Mouse (Mus musculus): ENCODE measurements around the gene Gse1. TPM values are rescaled to one million over a fixed set of nuclear protein-coding genes. Genes with fewer than 3 reads are reported as not detected.

Gse1 gene
- polyA plus RNA-seq, 1 experiment: 57.1 TPM

GRCm38 (mm10) chr8:120433143-120433542 lies 204.9 kb downstream of the Gse1 start:
- DNase-seq (ENCODE audit: extremely low spot score in 1 of 2, low spot score in 1 of 2): no peak

- DNase-seq (ENCODE audit: extremely low spot score in 1 of 2, low spot score in 1 of 2): no peak
Measured at GRCm38 (mm10) chr8:120433734-120434133, 205.5 kb downstream of the Gse1 start.

DNA sequence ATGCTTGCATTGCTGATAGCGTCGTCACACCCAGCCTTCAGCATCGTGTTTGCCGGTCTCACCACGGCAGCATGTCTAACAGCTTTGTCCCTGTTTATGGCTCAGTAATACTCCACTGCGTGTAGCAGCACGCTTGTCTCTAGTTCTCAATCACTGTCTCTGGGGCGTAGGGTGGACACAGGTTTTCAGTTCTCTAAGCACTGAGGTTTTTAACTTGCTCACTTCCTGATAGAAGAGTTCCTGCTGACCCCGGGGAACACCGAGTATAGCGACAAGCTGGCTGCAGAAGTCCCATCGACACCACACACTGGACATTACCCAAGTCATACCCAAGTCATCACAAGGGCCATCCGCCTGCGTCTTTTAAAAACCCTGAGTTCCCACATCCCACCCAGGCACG lies 207.5 kb downstream of the Gse1 start:
- no peak for DNase-seq (ENCODE audit: extremely low spot score in 1 of 2, low spot score in 1 of 2)

DNA sequence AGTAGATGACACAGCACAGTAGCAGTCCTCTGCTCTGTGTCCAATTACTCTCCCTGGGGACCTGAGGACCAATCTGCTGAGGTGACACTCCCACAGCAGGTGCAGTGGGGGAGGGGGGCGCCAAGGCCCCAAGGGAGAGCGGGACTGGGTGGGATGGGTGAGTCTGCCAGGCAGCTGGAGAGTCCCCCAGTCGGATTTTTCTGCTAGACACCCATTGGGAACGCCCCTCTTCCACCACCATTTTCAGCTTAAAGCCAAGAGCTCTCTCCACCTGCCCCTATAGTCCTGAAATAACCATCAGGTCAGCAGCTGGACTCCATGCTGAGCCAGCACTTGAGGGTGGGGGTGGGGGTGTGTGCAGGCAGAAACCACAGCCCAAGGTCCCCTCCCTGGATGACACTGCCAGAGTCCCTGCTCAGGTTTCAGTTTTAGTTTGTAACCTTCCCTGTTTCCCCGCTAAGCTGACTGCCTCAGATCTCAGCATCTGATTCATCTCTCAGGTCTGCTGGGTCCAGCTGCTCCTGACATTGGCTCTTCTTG lies 208.3 kb downstream of the Gse1 start:
- DNase-seq (ENCODE audit: extremely low spot score in 1 of 2, low spot score in 1 of 2): no peak

- DNase-seq (ENCODE audit: extremely low spot score in 1 of 2, low spot score in 1 of 2): no peak
Measured at GRCm38 (mm10) chr8:120437207-120437606, 209.0 kb downstream of the Gse1 start.

GRCm38 (mm10) chr8:120437666-120438395 lies 209.6 kb downstream of the Gse1 start:
- peak; percentile 48 to 74 for DNase-seq (ENCODE audit: extremely low spot score in 1 of 2, low spot score in 1 of 2)

DNA sequence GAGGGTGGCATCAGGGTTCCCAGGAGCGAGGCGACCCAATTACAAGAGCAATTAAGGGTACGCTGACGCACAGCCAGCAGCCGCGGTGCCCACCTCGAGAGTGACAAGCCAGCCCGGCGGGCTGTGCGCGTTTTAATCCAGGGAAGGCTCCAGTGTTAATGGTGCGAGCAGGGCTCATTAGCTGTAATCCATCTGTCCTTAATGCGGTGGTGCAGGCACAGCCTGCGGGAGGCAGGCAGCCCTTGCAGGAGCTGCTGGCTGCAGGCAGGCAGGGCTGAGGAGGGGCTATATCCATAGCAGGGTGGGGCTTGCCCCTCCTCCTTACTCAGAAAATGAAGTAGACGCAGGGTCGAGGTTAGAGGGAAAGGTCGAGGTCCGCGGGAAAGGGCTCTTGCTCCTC lies 211.1 kb downstream of the Gse1 start:
- DNase-seq (ENCODE audit: extremely low spot score in 1 of 2, low spot score in 1 of 2): peak in 1 of 2 experiments; percentile 53

DNA sequence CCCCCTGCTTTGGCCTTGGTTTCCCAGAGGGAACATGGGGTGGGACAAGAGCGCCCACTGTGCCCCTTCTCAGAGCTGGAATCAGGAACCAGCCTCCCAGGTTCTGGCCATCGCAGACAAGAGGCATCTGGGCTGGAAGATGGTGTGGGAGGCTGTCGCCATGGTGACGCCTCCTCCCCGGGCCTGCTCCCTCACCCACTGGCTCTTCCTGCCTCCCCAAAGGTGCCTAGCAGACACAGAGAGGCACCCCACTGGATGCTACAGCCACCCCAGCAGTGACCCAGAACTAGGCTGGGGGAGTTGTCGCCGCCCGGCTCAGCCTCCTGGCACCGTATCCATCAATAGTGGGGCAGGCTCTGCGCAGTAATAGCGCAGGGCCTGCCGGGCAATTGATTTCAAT lies 212.5 kb downstream of the Gse1 start:
- DNase-seq (ENCODE audit: extremely low spot score in 1 of 2, low spot score in 1 of 2): peak in 1 of 2 experiments; percentile 59

GRCm38 (mm10) chr8:120441637-120442036 lies 213.4 kb downstream of the Gse1 start:
- DNase-seq (ENCODE audit: extremely low spot score in 1 of 2, low spot score in 1 of 2): no peak

- DNase-seq (ENCODE audit: extremely low spot score in 1 of 2, low spot score in 1 of 2): no peak
Measured at GRCm38 (mm10) chr8:120442306-120443003, 214.2 kb downstream of the Gse1 start.

GRCm38 (mm10) chr8:120445249-120445648 lies 217.0 kb downstream of the Gse1 start:
- no peak for DNase-seq (ENCODE audit: extremely low spot score in 1 of 2, low spot score in 1 of 2)

DNA sequence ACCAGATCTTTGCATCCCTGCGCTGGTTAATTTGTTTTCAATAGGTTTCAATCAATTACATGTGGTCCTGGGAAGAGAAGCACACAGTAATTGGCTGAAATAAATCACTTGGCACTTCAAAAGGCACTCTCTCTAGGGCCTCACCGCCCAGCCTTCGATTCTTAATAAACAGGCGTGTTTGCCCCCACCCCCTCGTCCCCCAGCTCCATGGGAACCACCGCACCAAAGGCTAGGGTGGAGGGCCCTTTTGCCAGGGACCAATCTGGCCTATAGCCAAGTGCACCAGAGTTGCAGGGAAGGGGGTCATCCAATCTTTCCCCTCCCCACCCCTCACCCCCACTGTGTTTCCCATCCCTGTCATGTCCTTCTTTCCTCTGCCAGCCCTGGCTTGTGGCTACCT lies 219.9 kb downstream of the Gse1 start:
- DNase-seq (ENCODE audit: extremely low spot score in 1 of 2, low spot score in 1 of 2): no peak

DNA sequence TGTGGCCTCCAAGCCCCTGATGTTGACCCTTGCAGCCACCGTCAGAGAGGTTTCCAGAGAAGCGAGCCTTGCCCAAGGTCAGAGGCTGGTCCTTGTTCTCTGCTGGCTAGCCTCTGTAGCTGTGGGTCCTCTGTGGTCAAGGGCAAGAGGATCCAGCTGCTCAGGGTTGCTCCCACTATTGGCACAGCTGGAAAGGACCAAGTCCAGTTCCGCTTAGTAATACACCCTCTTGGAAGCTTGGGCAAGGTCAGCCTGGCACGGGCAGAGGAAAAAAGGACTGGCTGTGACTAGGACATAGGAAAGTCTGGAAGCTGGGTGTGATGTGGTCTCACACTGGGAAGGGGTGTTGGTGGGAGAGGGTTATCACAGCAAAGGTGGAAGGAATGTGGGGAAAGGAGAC lies 220.9 kb downstream of the Gse1 start:
- DNase-seq (ENCODE audit: extremely low spot score in 1 of 2, low spot score in 1 of 2): no peak

- no peak for DNase-seq (ENCODE audit: extremely low spot score in 1 of 2, low spot score in 1 of 2)
Measured at GRCm38 (mm10) chr8:120449608-120450031, 221.4 kb downstream of the Gse1 start.

DNA sequence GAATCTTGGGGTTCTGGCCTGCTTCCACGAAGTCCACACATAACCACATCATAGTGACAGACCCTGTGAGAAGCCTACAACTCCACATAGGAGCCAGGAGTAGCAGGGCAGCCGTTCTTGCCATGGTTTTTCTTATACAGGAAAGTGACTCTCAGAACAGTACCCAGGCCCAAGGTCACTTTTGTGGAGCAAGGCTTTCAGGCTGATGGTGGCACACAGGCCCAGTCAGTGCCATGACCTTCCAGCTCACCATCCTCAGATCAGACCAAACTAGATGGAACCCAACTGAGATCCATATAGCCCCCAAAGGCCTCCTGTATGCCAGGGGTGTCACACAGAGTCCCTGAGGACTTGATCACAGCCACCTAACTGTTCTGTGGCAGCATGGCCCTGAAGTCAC lies 223.9 kb downstream of the Gse1 start:
- DNase-seq (ENCODE audit: extremely low spot score in 1 of 2, low spot score in 1 of 2): no peak

DNA sequence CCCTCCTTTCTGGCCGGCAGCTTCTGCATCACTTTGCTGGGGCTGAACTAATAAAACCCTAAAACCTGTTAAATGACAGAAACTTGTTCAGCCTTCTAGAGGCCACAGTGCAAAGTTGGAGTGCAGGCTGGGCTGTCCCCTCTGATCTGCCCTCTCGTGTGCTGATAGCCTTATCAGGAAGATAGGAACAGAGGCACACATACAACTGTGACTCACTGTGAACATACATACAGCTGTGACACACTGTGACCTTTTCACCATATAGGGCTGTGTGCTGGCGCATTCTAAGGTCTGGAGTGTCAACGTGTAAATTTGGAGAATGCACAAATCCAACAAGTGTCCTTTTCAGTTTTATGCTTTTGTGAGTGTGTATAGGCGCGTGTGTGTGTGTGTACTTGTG lies 226.1 kb downstream of the Gse1 start:
- DNase-seq (ENCODE audit: extremely low spot score in 1 of 2, low spot score in 1 of 2): no peak

GRCm38 (mm10) chr8:120460375-120460774 lies 232.1 kb downstream of the Gse1 start:
- DNase-seq (ENCODE audit: extremely low spot score in 1 of 2, low spot score in 1 of 2): peak in 1 of 2 experiments; percentile 25

GRCm38 (mm10) chr8:120462119-120462551 lies 233.9 kb downstream of the Gse1 start:
- DNase-seq (ENCODE audit: extremely low spot score in 1 of 2, low spot score in 1 of 2): no peak

DNA sequence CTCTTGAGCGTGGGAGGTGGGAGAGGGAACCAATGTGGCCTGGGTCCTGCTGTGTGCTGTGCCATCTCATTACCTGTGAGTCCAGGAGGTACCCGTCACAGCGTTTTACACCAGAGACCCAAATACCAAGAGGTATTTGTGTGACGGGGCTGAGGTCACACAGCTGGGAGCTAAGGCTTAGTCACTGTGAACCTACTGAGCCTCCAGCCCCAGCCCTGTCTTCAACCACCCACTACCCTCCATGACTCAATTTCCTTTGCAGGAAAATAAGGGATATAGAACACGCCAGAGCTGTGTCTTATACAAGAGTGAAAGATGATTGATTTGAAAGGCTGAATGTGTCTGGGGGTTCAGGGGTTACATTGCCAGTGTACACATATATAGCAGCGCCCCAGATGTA lies 234.4 kb downstream of the Gse1 start:
- no peak for DNase-seq (ENCODE audit: extremely low spot score in 1 of 2, low spot score in 1 of 2)

- no peak for DNase-seq (ENCODE audit: extremely low spot score in 1 of 2, low spot score in 1 of 2)
Measured at GRCm38 (mm10) chr8:120463918-120464584, 235.8 kb downstream of the Gse1 start.

GRCm38 (mm10) chr8:120464585-120464937 lies 236.3 kb downstream of the Gse1 start:
- DNase-seq (ENCODE audit: extremely low spot score in 1 of 2, low spot score in 1 of 2): no peak

Data from frontal cortex, adult 2 months (tissue).